Mouse (Mus musculus) lung, embryonic 15.5 days (tissue): ENCODE results near the gene Tbc1d1. TPM values are rescaled to one million over a fixed set of nuclear protein-coding genes. Genes with fewer than 3 reads are reported as not detected.
A peak's percentile ranks its signal among the peaks of the same experiment; 100 is the strongest.

Experiments used
- ATAC-seq: fragments of 200-750 bp; cut with Nextera tagmentation; 2 replicates; pipeline ENCODE4 v1.8.0; 2017; ENCODE audit warnings: moderate number of reproducible peaks, borderline replicate concordance; ENCODE audit not compliant: low FRiP score, low TSS enrichment; ENCODE audit errors: extremely low read depth
- H3K27ac ChIP-seq: fragments of 300-500 bp; sonication (generic); 2 replicates; pipeline ENCODE4 v1.5.1; 2015; ENCODE audit warnings: moderate library complexity, mild to moderate bottlenecking, inconsistent platforms
- H3K27me3 ChIP-seq: fragments of 300-500 bp; sonication (generic); 2 replicates; pipeline ENCODE4 v1.6.1; 2015; ENCODE audit warnings: inconsistent platforms
- H3K36me3 ChIP-seq: fragments of 300-500 bp; sonication (generic); 2 replicates; pipeline ENCODE4 v1.6.1; 2015; ENCODE audit warnings: inconsistent platforms
- H3K4me1 ChIP-seq: fragments of 300-500 bp; sonication (generic); 2 replicates; pipeline ENCODE4 v1.6.1; 2015; ENCODE audit warnings: inconsistent platforms
- H3K4me2 ChIP-seq: fragments of 300-500 bp; sonication (generic); 2 replicates; pipeline ENCODE4 v1.6.1; 2015; ENCODE audit warnings: inconsistent platforms, mild to moderate bottlenecking, moderate library complexity
- H3K4me3 ChIP-seq: fragments of 300-500 bp; sonication (generic); 2 replicates; pipeline ENCODE4 v1.5.1; 2015; ENCODE audit warnings: mild to moderate bottlenecking, inconsistent platforms
- H3K9ac ChIP-seq: fragments of 300-500 bp; sonication (generic); 2 replicates; pipeline ENCODE4 v1.6.1; 2015; ENCODE audit warnings: inconsistent platforms
- H3K9me3 ChIP-seq: fragments of 300-500 bp; sonication (generic); 2 replicates; pipeline ENCODE4 v1.6.1; 2016; ENCODE audit warnings: inconsistent platforms
- WGBS: fragments of 180-500 bp; shearing (Covaris S2); methylation state at CpG from one replicate; pipeline ENCODE4 v1.1.7; 2015; 5-methylcytosine and 5-hydroxymethylcytosine counted together
- polyA plus RNA-seq: library from polyadenylated mRNA; unstranded; fragments of >200 nt; fragmentation: Nextera tagmentation; extraction: Ambion mirVana; gene quantifications from 2 replicates; pipeline ENCODE4 v1.2.1, GENCODE M21; 2015

The Tbc1d1 gene
- polyA plus RNA-seq, 1 experiment from 2014 or later, result 39.8 TPM

GRCm38 (mm10) chr5:64285851-64286250 is 129.7 kb downstream of the Tbc1d1 start:
- Histone ChIP-seq H3K4me3 (no peak overlapping the region), H3K36me3 (peaks cover 39% of the 10 kb centered on the region), H3K27me3 (no peaks in the 10 kb centered on the region), H3K4me1 (peaks cover 4% of the 10 kb centered on the region; the same call in 1 of the 2 replicates), H3K9me3 (no peaks in the 10 kb centered on the region), H3K9ac (no peak overlapping the region), H3K27ac (no peak overlapping the region), H3K4me2 (no peak overlapping the region)
- no peak for ATAC-seq
- WGBS, result 89% methylated on average over 13 of the region's 13 CpGs

- H3K4me1 ChIP-seq, result peaks cover 10% of the 10 kb centered on the region
- H3K27ac ChIP-seq, result no peak overlapping the region
- H3K9me3 ChIP-seq, result no peaks in the 10 kb centered on the region
- H3K9ac ChIP-seq, result no peak overlapping the region
- 75% methylated on average over 8 of the region's 8 CpGs for WGBS
- no peak overlapping the region for H3K4me2 ChIP-seq
- no peak for ATAC-seq
- H3K36me3 ChIP-seq, result peaks cover 30% of the 10 kb centered on the region
- no peaks in the 10 kb centered on the region for H3K27me3 ChIP-seq
- no peak overlapping the region for H3K4me3 ChIP-seq
These were observed 131.2 kb downstream of the Tbc1d1 start for GRCm38 (mm10) chr5:64287287-64287686.

DNA sequence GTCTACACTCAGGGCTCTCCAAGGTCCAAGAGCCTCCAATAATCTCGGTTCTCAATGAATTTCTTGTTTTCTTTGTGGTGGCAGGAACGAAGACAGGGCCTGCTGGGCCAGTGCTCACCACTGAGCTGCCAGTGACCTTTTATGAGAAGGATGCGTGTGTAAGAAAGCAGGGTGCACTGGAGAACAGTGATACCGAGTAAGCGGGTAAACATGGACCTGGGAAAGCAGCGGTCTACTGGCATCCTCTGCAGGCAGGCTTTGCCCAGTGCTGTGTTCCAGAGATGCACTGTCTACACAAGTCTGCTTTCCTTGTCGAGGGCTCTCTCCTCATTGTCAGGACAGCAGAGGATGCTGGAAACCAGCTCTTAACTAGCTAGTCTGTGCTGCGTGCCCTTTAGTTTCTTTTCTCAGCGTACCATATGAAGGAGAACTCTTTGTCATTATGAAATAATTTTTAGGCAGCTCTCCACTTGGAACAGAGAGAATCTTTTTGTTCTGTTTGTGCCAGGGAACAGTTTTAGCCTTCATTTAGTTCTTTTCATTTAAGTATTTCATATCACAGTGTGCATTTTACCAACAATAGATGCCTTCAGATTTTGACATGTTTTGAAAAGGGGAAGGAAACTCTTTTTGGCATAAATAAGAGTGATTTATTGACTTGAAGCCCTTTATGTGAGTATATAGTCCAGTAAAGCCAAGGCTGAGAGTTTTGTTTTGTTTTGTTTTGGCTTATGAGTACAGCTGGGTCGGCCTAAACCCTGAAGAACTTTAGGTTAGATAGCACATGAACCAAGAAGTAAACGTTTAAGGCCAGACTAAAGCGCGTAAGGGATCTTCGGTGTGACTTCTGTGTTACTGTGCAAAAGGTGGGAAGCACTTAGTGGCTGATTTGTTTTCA is 132.2 kb downstream of the Tbc1d1 start:
- H3K4me2 ChIP-seq, result no peak overlapping the region
- H3K36me3 ChIP-seq, result peaks cover 23% of the 10 kb centered on the region
- ATAC-seq, result no peak
- H3K4me3 ChIP-seq, result no peak overlapping the region
- peaks cover 10% of the 10 kb centered on the region for H3K4me1 ChIP-seq
- 0 out of 2 replicates have a peak overlapping the region, but pooled peaks have one; percentile 13 for H3K27ac ChIP-seq
- H3K9ac ChIP-seq, result no peak overlapping the region
- WGBS, result 79% methylated on average over 14 of the region's 14 CpGs
- no peaks in the 10 kb centered on the region for H3K27me3 ChIP-seq
- no peaks in the 10 kb centered on the region for H3K9me3 ChIP-seq

DNA sequence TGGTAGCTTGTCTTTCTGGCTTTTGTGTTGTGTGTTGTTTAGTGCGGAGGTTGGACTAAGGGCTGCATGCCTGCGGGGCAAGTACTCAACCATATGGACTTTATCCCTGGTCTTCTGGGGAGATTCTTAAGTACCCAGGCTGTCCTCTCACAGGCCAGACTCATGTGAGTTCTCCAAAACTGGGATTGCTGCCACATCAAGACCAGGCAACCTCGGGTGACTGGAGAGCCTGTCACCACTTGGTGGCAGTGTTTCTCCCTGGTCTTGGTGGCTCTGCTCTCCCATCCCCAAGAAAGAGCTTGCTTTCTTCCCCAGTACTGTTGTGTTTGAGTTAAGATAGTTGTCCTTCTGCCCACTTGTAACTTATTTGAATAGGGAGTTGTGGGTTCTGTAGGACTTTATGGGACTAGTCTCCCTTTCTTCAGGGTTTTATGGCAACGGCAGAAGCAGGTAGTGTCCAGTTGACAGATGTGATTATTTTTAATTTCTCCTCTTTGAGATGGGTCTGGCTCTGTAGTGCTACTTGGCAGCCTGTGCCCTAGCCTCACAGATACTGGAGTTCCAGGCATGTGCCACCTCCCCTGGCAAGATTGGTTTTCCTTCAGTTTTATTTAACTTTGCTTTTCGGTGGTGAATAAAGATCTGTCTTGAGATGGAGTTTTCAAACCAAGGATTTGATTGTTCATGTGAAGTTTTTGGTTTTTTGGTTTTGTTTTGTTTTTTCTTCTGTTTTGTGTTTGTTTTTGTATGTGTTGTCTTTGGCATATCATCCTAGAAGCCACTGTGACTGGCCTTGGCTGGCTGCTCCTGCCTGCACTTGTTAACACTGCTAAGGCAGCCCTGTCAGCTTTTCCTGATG is 133.3 kb downstream of the Tbc1d1 start:
- Histone ChIP-seq H3K4me3 (no peak overlapping the region), H3K36me3 (peaks cover 29% of the 10 kb centered on the region), H3K9me3 (no peaks in the 10 kb centered on the region), H3K9ac (no peak overlapping the region), H3K4me1 (peaks cover 10% of the 10 kb centered on the region), H3K27ac (no peak overlapping the region), H3K4me2 (no peak overlapping the region), H3K27me3 (no peaks in the 10 kb centered on the region)
- WGBS, result 51% methylated on average over 5 of the region's 5 CpGs
- peak; percentile 77; the same call in 1 of the 2 replicates for ATAC-seq

- peaks cover 33% of the 10 kb centered on the region for H3K36me3 ChIP-seq
- no peaks in the 10 kb centered on the region for H3K27me3 ChIP-seq
- H3K4me2 ChIP-seq, result no peak overlapping the region
- peaks cover 10% of the 10 kb centered on the region for H3K4me1 ChIP-seq
- no peaks in the 10 kb centered on the region for H3K9me3 ChIP-seq
- WGBS, result 47% methylated on average over 4 of the region's 4 CpGs
- no peak for ATAC-seq
- no peak overlapping the region for H3K9ac ChIP-seq
- no peak overlapping the region for H3K4me3 ChIP-seq
- H3K27ac ChIP-seq, result no peak overlapping the region
These were observed 133.9 kb downstream of the Tbc1d1 start for GRCm38 (mm10) chr5:64290061-64290345.

GRCm38 (mm10) chr5:64291657-64292056 is 135.6 kb downstream of the Tbc1d1 start:
- no peaks in the 10 kb centered on the region for H3K9me3 ChIP-seq
- 0 out of 2 replicates have a peak overlapping the region, but pooled peaks have one; percentile 6 for H3K27ac ChIP-seq
- no peak overlapping the region for H3K4me2 ChIP-seq
- no peak overlapping the region for H3K9ac ChIP-seq
- H3K27me3 ChIP-seq, result no peaks in the 10 kb centered on the region
- peaks cover 26% of the 10 kb centered on the region; the same call in 1 of the 2 replicates for H3K36me3 ChIP-seq
- peaks cover 13% of the 10 kb centered on the region for H3K4me1 ChIP-seq
- no peak overlapping the region for H3K4me3 ChIP-seq
- 61% methylated on average over 5 of the region's 5 CpGs for WGBS
- no peak for ATAC-seq

DNA sequence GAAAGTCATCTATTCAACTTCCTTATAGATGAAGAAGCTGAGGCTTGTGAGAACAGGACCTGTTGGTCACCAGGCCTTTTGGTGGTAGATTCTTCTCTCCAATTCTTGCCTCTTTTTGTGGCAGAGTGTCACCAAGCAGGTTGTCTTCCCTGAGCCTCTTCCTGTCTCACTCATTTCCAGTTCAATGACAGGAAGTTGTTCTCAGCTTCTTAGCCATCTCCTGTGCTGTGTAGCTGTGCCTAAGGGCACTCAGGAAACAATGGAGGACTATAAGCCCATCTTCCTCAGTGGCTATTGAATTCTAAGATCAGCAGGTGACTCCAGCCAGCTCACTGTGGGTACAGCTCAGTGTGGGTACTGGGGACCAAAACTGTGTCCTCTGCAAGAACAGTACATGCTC is 139.5 kb downstream of the Tbc1d1 start:
- ATAC-seq, result no peak
- H3K4me3 ChIP-seq, result no peak overlapping the region

DNA sequence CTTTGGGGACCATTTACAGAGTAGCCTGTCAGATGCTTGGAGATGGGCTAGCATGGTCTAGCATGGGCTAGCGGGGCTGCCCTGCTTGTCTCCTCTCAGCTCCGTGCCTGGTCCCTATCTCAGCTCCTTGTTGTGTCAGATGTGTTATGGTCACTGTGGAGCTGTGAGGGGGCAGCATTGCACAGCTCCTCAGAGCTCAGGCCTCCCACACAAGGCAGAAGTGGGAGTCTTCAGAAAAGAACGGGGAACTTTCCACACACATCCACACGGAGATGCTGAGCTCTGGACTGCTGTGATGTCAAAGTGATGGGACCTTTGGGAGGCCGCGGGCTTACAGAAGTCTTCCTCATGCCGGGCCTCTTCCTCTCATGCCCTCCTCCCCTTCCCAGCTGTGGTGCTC is 140.2 kb downstream of the Tbc1d1 start:
- no peak for ATAC-seq
- 77% methylated on average over 7 of the region's 7 CpGs for WGBS

More for the DNA sequence above, 139.5 kb downstream of the Tbc1d1 start:
- H3K27me3 ChIP-seq, result no peaks in the 10 kb centered on the region
- no peak overlapping the region for H3K27ac ChIP-seq
- peaks cover 14% of the 10 kb centered on the region; the same call in 1 of the 2 replicates for H3K36me3 ChIP-seq
- H3K9ac ChIP-seq, result no peak overlapping the region
- H3K4me1 ChIP-seq, result peaks cover 36% of the 10 kb centered on the region
- H3K4me2 ChIP-seq, result no peak overlapping the region
- no peaks in the 10 kb centered on the region for H3K9me3 ChIP-seq

GRCm38 (mm10) chr5:64297100-64297499 is 141.0 kb downstream of the Tbc1d1 start:
- WGBS, result 60% methylated on average over 4 of the region's 4 CpGs
- Histone ChIP-seq H3K9ac (no peak overlapping the region), H3K4me2 (no peak overlapping the region), H3K4me3 (no peak overlapping the region), H3K27me3 (no peaks in the 10 kb centered on the region), H3K27ac (peak overlapping the region; percentile 68), H3K4me1 (peaks cover 31% of the 10 kb centered on the region), H3K36me3 (peaks cover 19% of the 10 kb centered on the region; the same call in 1 of the 2 replicates), H3K9me3 (no peaks in the 10 kb centered on the region)
- no peak for ATAC-seq

More for the DNA sequence above, 140.2 kb downstream of the Tbc1d1 start:
- Histone ChIP-seq H3K27me3 (no peaks in the 10 kb centered on the region), H3K9ac (no peak overlapping the region), H3K27ac (peak overlapping the region; percentile 68), H3K9me3 (no peaks in the 10 kb centered on the region), H3K4me3 (no peak overlapping the region), H3K36me3 (peaks cover 14% of the 10 kb centered on the region; the same call in 1 of the 2 replicates), H3K4me2 (no peak overlapping the region), H3K4me1 (peaks cover 36% of the 10 kb centered on the region)

DNA sequence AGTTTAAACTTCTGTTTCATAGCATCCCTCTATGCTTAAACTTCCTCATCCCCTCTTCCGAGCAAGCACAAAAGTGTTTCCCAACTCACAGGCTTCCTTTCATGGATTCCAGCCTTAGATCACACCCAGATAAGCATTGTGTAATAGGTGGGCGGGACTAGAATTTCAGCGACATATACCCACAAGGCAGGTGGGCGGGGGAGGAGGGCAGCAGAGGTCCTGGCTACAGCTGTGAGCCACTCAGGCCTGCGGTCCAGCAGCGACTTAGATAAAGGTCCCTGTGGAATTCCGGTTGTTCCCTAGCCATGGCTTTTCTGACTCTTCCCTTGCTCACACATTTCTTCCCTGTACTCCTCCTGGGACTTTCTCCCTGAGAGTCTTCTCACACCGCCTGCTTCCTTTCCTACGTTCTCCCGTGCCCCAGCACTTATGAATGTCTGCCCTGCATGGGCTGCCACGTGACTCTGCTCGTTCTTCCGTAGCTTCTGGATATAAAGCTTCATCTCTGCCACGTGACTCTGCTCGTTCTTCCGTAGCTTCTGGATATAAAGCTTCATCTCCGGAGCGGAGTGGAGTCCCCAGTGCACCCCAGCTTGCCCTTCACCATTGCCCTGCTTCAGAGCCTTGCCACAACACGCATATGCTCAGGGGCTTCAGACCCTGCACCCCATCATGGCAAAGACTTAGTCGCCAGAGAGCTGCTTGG is 142.4 kb downstream of the Tbc1d1 start:
- Histone ChIP-seq H3K4me3 (no peak overlapping the region), H3K36me3 (peaks cover 24% of the 10 kb centered on the region; the same call in 1 of the 2 replicates), H3K9me3 (no peaks in the 10 kb centered on the region), H3K27me3 (no peaks in the 10 kb centered on the region), H3K4me1 (peaks cover 31% of the 10 kb centered on the region), H3K9ac (no peak overlapping the region), H3K27ac (peak overlapping the region; percentile 68), H3K4me2 (peak overlapping the region; percentile 44)
- ATAC-seq, result peak; percentile 81
- WGBS, result 39% methylated on average over 20 of the region's 20 CpGs

GRCm38 (mm10) chr5:64299508-64300324 is 143.6 kb downstream of the Tbc1d1 start:
- peak; percentile 19 for ATAC-seq
- 62% methylated on average over 7 of the region's 7 CpGs for WGBS

More at GRCm38 (mm10) chr5:64299508-64300324, 143.6 kb downstream of the Tbc1d1 start:
- peaks cover 31% of the 10 kb centered on the region for H3K4me1 ChIP-seq
- no peak overlapping the region for H3K9ac ChIP-seq
- H3K27ac ChIP-seq, result peak overlapping the region; percentile 68; the same call in 1 of the 2 replicates
- peaks cover 17% of the 10 kb centered on the region; the same call in 1 of the 2 replicates for H3K36me3 ChIP-seq
- H3K4me2 ChIP-seq, result no peak overlapping the region
- H3K9me3 ChIP-seq, result no peaks in the 10 kb centered on the region
- H3K27me3 ChIP-seq, result no peaks in the 10 kb centered on the region
- no peak overlapping the region for H3K4me3 ChIP-seq
